Mouse (Mus musculus) c-Kit-positive CD71-positive TER-119-positive erythroid progenitor cells, embryonic 14.5 days (primary cell): Measurements from ENCODE around the gene Gpr37l1.

ENCODE experiments used
- DNase-seq: peaks from one replicate; pipeline ENCODE4 v3.0.0-alpha.2; 2013; ENCODE audit warnings: low spot score

The Gpr37l1 gene

GRCm38 (mm10) chr1:135147702-135148058 is 19.8 kb downstream of the Gpr37l1 start:
- no peak for DNase-seq

- peak; percentile 36 for DNase-seq
These were observed 20.4 kb downstream of the Gpr37l1 start for GRCm38 (mm10) chr1:135146946-135147701.

GRCm38 (mm10) chr1:135146077-135146945 is 21.2 kb downstream of the Gpr37l1 start, which contains the start of gene Arl8a:
Gene Arl8a (plus strand): TSS chr1:135146824.
- DNase-seq = peak; percentile 68

- no peak for DNase-seq
These were observed 23.5 kb downstream of the Gpr37l1 start for GRCm38 (mm10) chr1:135143940-135144339.

GRCm38 (mm10) chr1:135142452-135142851 is 25.0 kb downstream of the Gpr37l1 start:
- DNase-seq = no peak

GRCm38 (mm10) chr1:135139906-135140305 is 27.6 kb downstream of the Gpr37l1 start:
- no peak for DNase-seq

GRCm38 (mm10) chr1:135136500-135136899 is 31.0 kb downstream of the Gpr37l1 start:
- peak; percentile 84 for DNase-seq

- DNase-seq = no peak
These were observed 32.2 kb downstream of the Gpr37l1 start for GRCm38 (mm10) chr1:135135111-135135787.

GRCm38 (mm10) chr1:135133678-135134435 is 33.6 kb downstream of the Gpr37l1 start:
- no peak for DNase-seq

- DNase-seq = no peak
These were observed 34.5 kb downstream of the Gpr37l1 start for GRCm38 (mm10) chr1:135132893-135133369.

GRCm38 (mm10) chr1:135132473-135132872 is 35.0 kb downstream of the Gpr37l1 start, which contains the start of gene Ptpn7:
Gene Ptpn7 (plus strand): TSS chr1:135132700.
- DNase-seq = peak; percentile 85

GRCm38 (mm10) chr1:135131560-135131959 is 35.9 kb downstream of the Gpr37l1 start:
- DNase-seq = no peak

GRCm38 (mm10) chr1:135131034-135131433 is 36.4 kb downstream of the Gpr37l1 start:
- no peak for DNase-seq

GRCm38 (mm10) chr1:135130376-135131018 is 37.0 kb downstream of the Gpr37l1 start:
- DNase-seq = no peak

GRCm38 (mm10) chr1:135129543-135130183 is 37.8 kb downstream of the Gpr37l1 start:
- DNase-seq = no peak

GRCm38 (mm10) chr1:135128986-135129385 is 38.5 kb downstream of the Gpr37l1 start:
- no peak for DNase-seq

GRCm38 (mm10) chr1:135128011-135128441 is 39.5 kb downstream of the Gpr37l1 start:
- DNase-seq = no peak

GRCm38 (mm10) chr1:135126443-135127027 is 40.9 kb downstream of the Gpr37l1 start:
- no peak for DNase-seq

GRCm38 (mm10) chr1:135125990-135126389 is 41.5 kb downstream of the Gpr37l1 start:
- DNase-seq = no peak
